Mouse (Mus musculus) spleen, postnatal 36 days (tissue): Measurements from ENCODE around the gene 4930404N11Rik.
A peak's percentile ranks its signal among the peaks of the same experiment; 100 is the strongest.

Experiments
- DNase-seq, 2 experiments: peaks; one replicate each; pipeline ENCODE4 v3.0.0; 2022; ENCODE audit warnings: low spot score in 2 of 2, mixed read lengths in 1 of 2

The 4930404N11Rik gene

GRCm38 (mm10) chr10:81365672-81366476 lies at the start of gene 4930404N11Rik:
4930404N11Rik (minus strand) TSS chr10:81365816.
- no peak for DNase-seq

- no peak for DNase-seq
Measured at GRCm38 (mm10) chr10:81415146-81415545, 49.5 kb upstream of the 4930404N11Rik start.

GRCm38 (mm10) chr10:81414682-81415081 lies 49.1 kb upstream of the 4930404N11Rik start:
- no peak for DNase-seq

- DNase-seq: no peak
Measured at GRCm38 (mm10) chr10:81413310-81414261, 48.0 kb upstream of the 4930404N11Rik start.

- DNase-seq: no peak
Measured at GRCm38 (mm10) chr10:81412586-81413309, 47.1 kb upstream of the 4930404N11Rik start.

DNA sequence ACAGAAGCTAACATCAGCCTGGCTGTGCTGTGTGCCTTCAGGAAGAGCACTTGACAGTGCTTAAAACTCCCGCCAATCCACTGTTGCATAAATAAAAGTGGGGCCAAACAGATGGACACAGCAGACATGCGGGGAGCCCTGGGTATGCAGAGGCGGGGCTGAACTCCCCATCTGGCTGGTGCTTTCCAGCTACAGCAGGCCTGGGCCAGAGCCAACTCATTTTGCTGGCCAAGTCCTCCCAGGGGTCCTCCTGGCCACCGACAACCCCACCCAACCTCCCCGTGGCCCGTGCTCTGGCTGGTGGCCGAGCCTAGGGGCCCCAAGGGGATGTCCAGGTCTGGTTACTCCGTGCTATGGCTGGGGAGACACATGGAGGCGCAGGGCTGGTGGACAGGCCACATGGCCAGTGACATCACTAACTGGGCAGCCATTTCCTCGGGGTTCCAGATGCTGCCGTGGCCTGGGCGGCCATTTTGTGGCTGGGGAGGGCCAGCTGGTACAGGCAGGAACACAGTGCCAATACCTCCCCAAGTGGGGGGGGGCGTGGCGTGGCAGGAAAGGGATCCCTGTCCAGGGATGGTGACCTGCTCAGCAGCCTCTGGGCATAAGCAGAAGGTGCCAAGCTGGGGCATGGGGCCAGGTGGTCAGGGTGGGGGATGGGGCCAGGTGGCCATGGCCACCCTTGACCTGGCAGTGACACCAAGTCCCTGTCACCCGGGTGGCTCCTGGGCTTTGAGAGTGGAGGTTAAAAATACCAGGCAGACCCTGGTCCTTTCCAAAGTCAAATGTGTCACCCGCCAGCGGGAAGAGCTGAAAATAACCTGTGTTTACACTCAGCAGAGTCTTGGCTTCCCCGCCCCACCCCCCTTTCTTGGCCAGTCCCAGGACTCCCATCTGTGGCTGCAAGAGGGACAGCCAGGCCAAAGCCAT lies 46.1 kb upstream of the 4930404N11Rik start:
- DNase-seq: no peak

GRCm38 (mm10) chr10:81410981-81411380 lies 45.4 kb upstream of the 4930404N11Rik start:
- no peak for DNase-seq

- no peak for DNase-seq
Measured at GRCm38 (mm10) chr10:81410350-81410749, 44.7 kb upstream of the 4930404N11Rik start.

- DNase-seq: no peak
Measured at GRCm38 (mm10) chr10:81409330-81409729, 43.7 kb upstream of the 4930404N11Rik start.

DNA sequence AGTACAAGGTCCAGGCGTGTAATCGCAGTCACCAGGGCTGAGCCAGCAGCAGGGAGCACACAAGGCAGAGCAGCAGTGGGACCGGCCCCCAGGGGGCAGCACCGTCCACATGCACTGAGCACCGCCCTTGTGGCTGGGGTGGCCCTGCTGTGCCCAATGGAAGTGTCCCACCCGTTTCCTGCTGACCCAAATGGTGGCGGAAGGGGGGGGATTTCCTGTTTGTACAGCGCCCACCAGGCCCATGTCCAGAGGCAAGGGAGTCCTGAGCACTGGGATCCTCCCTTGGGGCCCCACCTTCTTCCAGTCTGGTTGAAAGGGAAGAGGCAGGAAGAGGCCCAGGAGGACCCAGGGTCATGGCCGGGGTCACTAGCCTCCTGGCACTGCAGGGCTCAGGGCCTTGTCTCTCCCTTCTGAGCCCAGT lies 43.3 kb upstream of the 4930404N11Rik start:
- DNase-seq: peak; percentile 73 to 79

- no peak for DNase-seq
Measured at GRCm38 (mm10) chr10:81408424-81408729, 42.8 kb upstream of the 4930404N11Rik start.

DNA sequence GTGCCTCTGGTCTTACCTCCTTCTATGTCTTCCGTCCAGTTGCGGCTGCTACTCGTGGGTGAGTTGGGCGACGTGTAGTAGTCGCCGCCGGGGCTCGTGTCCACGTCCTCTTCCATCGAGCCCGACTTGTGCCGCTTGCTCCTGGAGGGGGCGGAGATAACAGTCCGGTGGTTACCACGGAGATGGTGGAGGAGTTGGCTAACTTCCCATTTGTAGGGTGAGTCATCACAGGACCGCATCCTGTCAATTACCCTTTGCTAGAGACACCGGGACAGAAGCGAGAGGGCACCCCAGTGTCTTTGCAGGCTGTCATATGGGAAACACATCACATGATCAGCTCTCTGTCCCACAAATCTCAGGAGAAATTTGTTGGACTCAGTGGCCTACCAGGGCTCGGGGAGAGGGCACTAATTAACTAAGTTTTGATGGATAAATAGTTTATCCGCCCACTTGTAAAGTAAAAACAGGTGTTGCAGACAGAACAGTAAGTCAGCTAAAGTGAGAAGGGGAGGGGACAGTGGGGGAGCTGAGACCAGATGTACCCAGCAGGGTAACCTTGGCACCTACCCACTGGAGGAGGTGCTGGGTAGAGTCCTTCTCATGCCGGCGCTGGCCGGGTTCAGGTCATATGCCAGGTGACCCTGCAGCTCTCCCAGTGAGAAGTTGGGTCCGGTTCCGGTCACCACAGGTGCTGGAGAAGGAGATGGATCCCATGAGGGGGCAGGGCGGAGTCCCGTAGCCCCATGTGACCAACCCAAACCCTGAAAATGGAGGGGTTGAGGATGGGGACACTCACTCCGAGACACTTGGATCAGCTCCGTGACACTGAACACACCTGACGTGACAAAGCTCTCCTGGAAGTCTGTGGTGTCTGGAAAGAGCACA lies 42.2 kb upstream of the 4930404N11Rik start:
- DNase-seq: peak; percentile 68 to 80

DNA sequence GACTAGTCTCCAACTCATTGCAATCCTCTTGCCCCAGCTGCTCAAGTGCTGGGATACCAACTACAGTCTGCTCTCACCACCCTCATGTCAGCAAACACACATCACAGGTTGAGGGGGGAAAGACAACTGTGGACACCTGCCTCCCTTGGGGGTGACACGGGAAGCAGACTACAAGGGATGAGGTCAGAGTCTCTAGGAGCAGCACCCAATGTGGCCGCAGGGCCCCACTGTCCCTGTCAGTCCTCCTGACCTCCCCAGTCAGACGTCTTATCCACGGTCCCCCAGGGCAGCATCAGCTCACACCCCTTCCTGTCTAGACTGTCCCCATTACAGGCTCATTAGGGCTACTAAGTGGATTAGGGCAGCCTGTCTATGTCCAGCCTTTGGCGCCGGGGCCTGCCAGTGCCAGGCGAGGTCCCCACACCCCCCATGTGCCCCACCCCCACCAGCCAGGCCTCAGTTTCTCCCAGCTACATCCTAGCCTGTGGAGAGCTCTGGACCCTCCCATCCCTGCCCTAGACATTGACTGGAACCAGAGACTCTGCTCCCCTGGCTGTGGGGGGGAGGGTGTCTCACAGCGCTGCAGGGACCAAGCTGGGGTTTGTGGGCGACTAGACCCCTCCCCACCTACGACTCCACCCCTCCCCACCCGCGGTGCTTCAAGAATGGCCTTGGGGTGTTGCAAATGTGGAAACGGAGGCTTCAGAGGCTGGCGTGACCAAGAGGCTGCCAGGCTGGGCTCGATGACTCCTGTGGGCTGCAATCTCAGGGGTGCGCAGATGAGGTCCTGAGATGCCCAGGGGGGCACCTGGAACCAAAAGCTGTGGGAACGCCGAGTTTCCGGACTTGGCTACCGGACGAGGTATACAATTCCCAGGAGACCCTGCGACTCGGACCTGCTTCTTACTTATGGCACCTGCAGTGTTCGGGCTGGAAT lies 41.2 kb upstream of the 4930404N11Rik start:
- DNase-seq: no peak

- peak; percentile 54 to 68 for DNase-seq
Measured at GRCm38 (mm10) chr10:81405588-81406201, 40.1 kb upstream of the 4930404N11Rik start.

DNA sequence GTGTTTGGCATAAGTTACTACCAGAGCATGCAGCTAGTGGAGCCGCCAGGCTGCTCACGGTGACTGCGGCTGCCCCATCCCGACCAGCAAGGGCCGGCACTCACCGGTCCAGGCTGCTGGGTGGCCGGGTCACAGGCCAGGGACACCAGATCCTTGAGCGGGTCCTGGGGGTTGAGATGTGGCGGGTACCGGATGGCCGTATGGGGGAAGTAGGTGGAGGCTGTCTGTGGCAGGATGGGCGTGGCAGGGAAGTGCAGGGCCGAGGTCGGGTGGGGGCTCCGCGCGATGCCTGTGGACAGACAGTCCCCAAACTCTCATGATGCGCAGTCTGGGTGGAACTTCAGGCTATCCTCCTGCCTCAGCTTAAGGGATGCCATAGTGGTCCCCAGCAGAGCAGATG lies 39.1 kb upstream of the 4930404N11Rik start:
- DNase-seq: peak; percentile 57 to 58

DNA sequence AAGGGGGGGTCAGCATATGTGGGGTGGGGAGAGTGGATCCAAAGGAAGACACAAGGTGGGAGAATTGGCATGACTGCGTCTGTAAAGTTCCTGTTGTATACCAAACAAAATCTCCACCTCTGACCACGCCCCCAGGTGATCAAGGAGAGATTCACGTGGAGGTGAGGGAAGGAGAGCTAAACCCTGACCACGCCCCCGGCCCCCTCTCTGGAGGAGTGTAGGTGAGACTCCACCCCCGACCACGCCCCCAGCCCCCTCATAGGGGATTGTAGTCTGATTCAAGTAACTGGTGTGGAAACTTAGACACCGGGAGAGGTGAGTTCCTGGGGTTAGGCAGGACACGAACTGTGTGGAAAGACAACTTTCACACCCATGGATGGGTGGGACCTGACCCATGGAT lies 38.5 kb upstream of the 4930404N11Rik start:
- DNase-seq: no peak

- DNase-seq: no peak
Measured at GRCm38 (mm10) chr10:81403511-81403910, 37.9 kb upstream of the 4930404N11Rik start.

GRCm38 (mm10) chr10:81402227-81402765 lies 36.7 kb upstream of the 4930404N11Rik start:
- no peak for DNase-seq
